Mouse (Mus musculus) ES-E14 (cell line): ENCODE data around the gene Serpina3b. TPM values are rescaled to one million over a fixed set of nuclear protein-coding genes. Genes with fewer than 3 reads are reported as not detected.

Source experiments
- DNase-seq: peaks from one replicate; pipeline ENCODE4 v3.0.0-alpha.2; 2013; ENCODE audit warnings: low read depth, low spot score
- H3K27ac ChIP-seq: 2 replicates; pipeline ENCODE4 v1.5.1; 2012; ENCODE audit warnings: low read depth, mild to moderate bottlenecking, low read length, moderate library complexity, mixed read lengths; ENCODE audit not compliant: poor library complexity, insufficient read depth, severe bottlenecking
- H3K36me3 ChIP-seq: 2 replicates; pipeline ENCODE4 v1.6.1; 2012; ENCODE audit warnings: mild to moderate bottlenecking, low read length, moderate library complexity, mixed read lengths; ENCODE audit not compliant: control insufficient read depth, poor library complexity, insufficient read depth, severe bottlenecking
- H3K4me1 ChIP-seq, 2 experiments: fragments of 150-350 bp in 1 of 2; sonication (generic) in 1 of 2; 2 replicates each; pipeline ENCODE4 v1.6.1; 2012; ENCODE audit warnings: low read length in 2 of 2, mild to moderate bottlenecking in 1 of 2, mixed read lengths in 1 of 2; ENCODE audit not compliant: control insufficient read depth in 2 of 2, insufficient read depth in 2 of 2, poor library complexity in 1 of 2
- H3K4me3 ChIP-seq, 2 experiments: fragments of 150-350 bp in 1 of 2; sonication (generic) in 1 of 2; 2 replicates each; pipeline ENCODE4 v1.5.1; 2012; ENCODE audit warnings: low read length in 2 of 2, low read depth in 1 of 2, mild to moderate bottlenecking in 1 of 2, mixed read lengths in 1 of 2; ENCODE audit not compliant: insufficient read depth in 1 of 2, poor library complexity in 1 of 2, severe bottlenecking in 1 of 2
- H3K9ac ChIP-seq: 2 replicates; pipeline ENCODE4 v1.6.1; 2012; ENCODE audit warnings: low read depth, mild to moderate bottlenecking, low read length, mixed read lengths; ENCODE audit not compliant: poor library complexity, insufficient read depth, severe bottlenecking
- H3K9me3 ChIP-seq: fragments of 150-350 bp; sonication (generic); 2 replicates; pipeline ENCODE4 v1.6.1; 2012; ENCODE audit warnings: low read depth, mild to moderate bottlenecking, low read length; ENCODE audit not compliant: control insufficient read depth, insufficient read depth
- CHD2 ChIP-seq: IDR thresholded peaks from 2 replicates; pipeline ENCODE4 v1.6.1; 2014; ENCODE audit warnings: mild to moderate bottlenecking, low read depth, low read length, inconsistent platforms
- HCFC1 ChIP-seq: IDR thresholded peaks from 2 replicates; pipeline ENCODE4 v1.6.1; 2012; ENCODE audit warnings: low read length, inconsistent platforms, borderline replicate concordance; ENCODE audit not compliant: insufficient read depth
- MAFK ChIP-seq: IDR thresholded peaks from 2 replicates; pipeline ENCODE4 v1.6.1; 2014; ENCODE audit warnings: mild to moderate bottlenecking, low read depth, low read length, inconsistent platforms; ENCODE audit not compliant: insufficient read depth
- ZC3H11A ChIP-seq: IDR thresholded peaks from 2 replicates; pipeline ENCODE4 v1.6.1; 2012; ENCODE audit warnings: low read depth, mild to moderate bottlenecking, inconsistent platforms, low read length, borderline replicate concordance
- ZNF384 ChIP-seq: IDR thresholded peaks from 2 replicates; pipeline ENCODE4 v1.6.1; 2012; ENCODE audit warnings: low read depth, low read length, inconsistent platforms
- in situ Hi-C, 2 experiments: fragments of 600-800 bp; cut with MboI; formaldehyde crosslinking; loops; one replicate each; pipeline ENCODE4 v1.15.1; 2025; ENCODE audit warnings: low sequenced_read_pairs in 2 of 2, inconsistent platforms in 1 of 2; ENCODE audit not compliant: unreplicated experiment in 2 of 2
- total RNA-seq: library from RNA; depleted of rRNA; stranded (reverse); fragments of 300-350 nt; gene quantifications from 2 replicates; pipeline ENCODE4 v1.2.3, GENCODE M21; 2012

Serpina3b gene
- total RNA-seq, 1 experiment: not detected

DNA sequence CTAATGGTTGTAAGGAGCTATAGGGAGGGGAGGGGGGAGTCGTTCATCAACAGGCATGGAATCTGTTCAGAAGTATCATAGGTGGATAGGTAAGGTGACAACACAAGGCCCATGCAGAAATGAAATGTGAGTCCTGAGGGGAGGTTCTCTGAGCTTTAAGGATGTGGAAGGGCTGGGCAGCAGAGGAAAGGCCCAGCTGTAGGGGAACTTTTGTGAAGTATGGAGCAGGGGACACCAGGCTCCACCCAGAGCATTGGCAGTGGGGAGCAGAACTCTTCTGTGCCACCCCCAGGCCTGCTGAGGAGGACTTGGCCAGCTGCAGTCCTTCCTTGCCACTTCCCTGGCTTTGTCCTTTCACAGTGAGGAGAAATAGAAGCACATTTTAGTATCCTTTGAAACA is 13.7 kb downstream of the Serpina3b start:
- DNase-seq: no peak
- H3K9ac ChIP-seq: no peak overlapping the region
- no peak overlapping the region for H3K27ac ChIP-seq
- in situ Hi-C loops: no loop called here
- no peak overlapping the region for H3K4me3 ChIP-seq
- H3K9me3 ChIP-seq: no peaks in the 10 kb centered on the region
- no peaks in the 10 kb centered on the region for H3K36me3 ChIP-seq
- TF ChIP-seq ZNF384: no peak
- no peak for TF ChIP-seq CHD2
- no peak for TF ChIP-seq ZC3H11A
- TF ChIP-seq MAFK: no peak
- TF ChIP-seq HCFC1: no peak
- H3K4me1 ChIP-seq: no peaks in the 10 kb centered on the region

DNA sequence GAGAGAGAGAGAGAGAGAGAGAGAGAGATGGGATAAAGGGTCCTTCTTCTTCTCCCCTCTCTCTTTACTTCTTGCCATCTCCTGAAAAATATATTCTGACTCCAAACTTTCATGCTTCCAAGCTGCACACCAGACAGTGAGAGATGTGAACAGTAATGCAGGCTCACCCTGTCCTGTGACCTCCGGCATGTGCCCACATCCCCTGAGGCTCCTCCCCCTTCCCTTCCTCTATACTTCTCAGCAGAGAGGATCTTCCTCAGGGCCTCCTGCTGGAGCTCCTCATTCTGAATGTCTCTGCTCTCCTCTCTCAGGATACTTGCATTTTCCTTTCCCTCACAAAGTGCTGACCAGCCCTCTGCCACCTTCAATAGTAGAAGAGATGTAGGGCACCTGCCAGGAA is 14.6 kb downstream of the Serpina3b start:
- Histone ChIP-seq H3K36me3 (no peaks in the 10 kb centered on the region), H3K4me3 (no peak overlapping the region), H3K9me3 (no peaks in the 10 kb centered on the region), H3K4me1 (no peaks in the 10 kb centered on the region), H3K9ac (no peak overlapping the region), H3K27ac (no peak overlapping the region)
- no peak for TF ChIP-seq ZC3H11A
- no peak for TF ChIP-seq HCFC1
- no peak for TF ChIP-seq MAFK
- no peak for TF ChIP-seq ZNF384
- TF ChIP-seq CHD2: no peak
- in situ Hi-C loops: no loop called here
- DNase-seq: no peak

GRCm38 (mm10) chr12:104143286-104143685 is 15.5 kb downstream of the Serpina3b start:
- no peak overlapping the region for H3K9ac ChIP-seq
- DNase-seq: no peak
- in situ Hi-C loops: no loop called here

GRCm38 (mm10) chr12:104145571-104145970 is 17.8 kb downstream of the Serpina3b start:
- TF ChIP-seq HCFC1: no peak
- TF ChIP-seq MAFK: no peak
- no peak for TF ChIP-seq ZC3H11A
- no peak for TF ChIP-seq CHD2
- TF ChIP-seq ZNF384: no peak
- no peak overlapping the region for H3K9ac ChIP-seq
- H3K4me1 ChIP-seq: no peaks in the 10 kb centered on the region
- H3K27ac ChIP-seq: no peak overlapping the region
- in situ Hi-C loops: no loop called here
- no peaks in the 10 kb centered on the region for H3K9me3 ChIP-seq
- no peaks in the 10 kb centered on the region for H3K36me3 ChIP-seq
- DNase-seq: no peak
- no peak overlapping the region for H3K4me3 ChIP-seq

More at GRCm38 (mm10) chr12:104143286-104143685, 15.5 kb downstream of the Serpina3b start:
- no peak overlapping the region for H3K4me3 ChIP-seq
- H3K36me3 ChIP-seq: no peaks in the 10 kb centered on the region
- H3K4me1 ChIP-seq: no peaks in the 10 kb centered on the region
- no peak for TF ChIP-seq ZNF384
- no peak for TF ChIP-seq MAFK
- TF ChIP-seq CHD2: no peak
- H3K27ac ChIP-seq: no peak overlapping the region
- no peaks in the 10 kb centered on the region for H3K9me3 ChIP-seq

- in situ Hi-C loops: no loop called here
- H3K4me1 ChIP-seq: no peaks in the 10 kb centered on the region
- H3K27ac ChIP-seq: no peak overlapping the region
- H3K9me3 ChIP-seq: no peaks in the 10 kb centered on the region
- H3K4me3 ChIP-seq: no peak overlapping the region
- TF ChIP-seq CHD2 (no peak), HCFC1 (no peak), MAFK (no peak), ZNF384 (no peak), ZC3H11A (no peak)
- no peak overlapping the region for H3K9ac ChIP-seq
- H3K36me3 ChIP-seq: no peaks in the 10 kb centered on the region
- DNase-seq: no peak
Observed at GRCm38 (mm10) chr12:104151989-104152388, 24.2 kb downstream of the Serpina3b start.
